Comparison of ENCODE assay signal across 8 mouse cellular contexts in genomic region chr3:117869324-117869715, GRCm38 (mm10). TPM values are rescaled to one million over a fixed set of nuclear protein-coding genes. Genes with fewer than 3 reads are reported as not detected.
DNase-seq lines count a peak whose midpoint lies in the region; ATAC-seq and TF ChIP-seq lines count a peak whose summit lies in the region.

No protein-coding gene starts in this region.

- H3K9ac ChIP-seq in hindbrain, embryonic 15.5 days = peak overlapping the region; percentile 64

- H3K27ac ChIP-seq in gastrocnemius, adult 2 months = peak overlapping the region; percentile 92
- 0 out of 2 replicates have a peak overlapping the region, but pooled peaks have one; percentile 31 for H3K27ac ChIP-seq in bone marrow macrophage, adult 2 months (ENCODE audit: insufficient read depth, low read depth, low read length)
- H3K27ac ChIP-seq in hindbrain, embryonic 15.5 days (replicated peaks) = peak overlapping the region; percentile 73
- H3K27ac ChIP-seq in midbrain, embryonic 10.5 days (replicated peaks) = peak overlapping the region; percentile 86

- peaks cover 5% of the 10 kb centered on the region; the same call in 1 of the 2 replicates for H3K4me1 ChIP-seq in bone marrow macrophage, adult 2 months (ENCODE audit: control insufficient read depth, insufficient read depth, low read length)
- 0 out of 2 replicates have a peak, but pooled peaks cover 5% of the 10 kb centered on the region for H3K4me1 ChIP-seq in hindbrain, embryonic 15.5 days (replicated peaks)
- H3K4me1 ChIP-seq in midbrain, embryonic 10.5 days = peaks cover 14% of the 10 kb centered on the region; the same call in 1 of the 2 replicates

- intact Hi-C loops in gastrocnemius, adult 2 months (cut with DNase I) = no loop called here
- intact Hi-C loops in gastrocnemius, postnatal 36 days (cut with DNase I) = no loop called here
- intact Hi-C loops in left cerebral cortex, postnatal 10 days (cut with DNase I) = no loop called here

- no peak for TF ChIP-seq CTCF in gastrocnemius, adult 2 months (IDR thresholded peaks at IDR 0.05)
- TF ChIP-seq CTCF in bone marrow macrophage, adult 2 months (IDR thresholded peaks at IDR 0.05; ENCODE audit: low read depth, low read length) = no peak

- peak overlapping the region; percentile 86 for H3K4me3 ChIP-seq in gastrocnemius, adult 2 months
- H3K4me3 ChIP-seq in bone marrow macrophage, adult 2 months (ENCODE audit: insufficient read depth, low read length) = peak overlapping the region; percentile 99
- peak overlapping the region; percentile 69 for H3K4me3 ChIP-seq in hindbrain, embryonic 15.5 days
- H3K4me3 ChIP-seq in midbrain, embryonic 10.5 days = peak overlapping the region; percentile 64

- TF ChIP-seq POLR2A in bone marrow macrophage, adult 2 months (IDR thresholded peaks at IDR 0.05; ENCODE audit: borderline replicate concordance, low read depth, low read length) = no peak

- DNase-seq in gastrocnemius, adult 2 months = no peak
- DNase-seq in gastrocnemius, adult 18-20 months (ENCODE audit: low spot score) = no peak
- DNase-seq in midbrain, embryonic 10.5 days (ENCODE audit: low spot score) = no peak
- DNase-seq in gastrocnemius, postnatal 36 days = no peak
- no peak for DNase-seq in left cerebral cortex, postnatal 10 days (ENCODE audit: extremely low spot score in 1 of 2, low spot score in 2 of 2)
- no peak for DNase-seq in right cerebral cortex, postnatal 25 days

- no peaks in the 10 kb centered on the region for H3K27me3 ChIP-seq in hindbrain, embryonic 15.5 days
- H3K27me3 ChIP-seq in midbrain, embryonic 10.5 days (ENCODE audit: low read depth, poor library complexity, severe bottlenecking) = no peaks in the 10 kb centered on the region

- H3K36me3 ChIP-seq in hindbrain, embryonic 15.5 days = no peaks in the 10 kb centered on the region
- no peaks in the 10 kb centered on the region for H3K36me3 ChIP-seq in midbrain, embryonic 10.5 days

- H3K9me3 ChIP-seq in hindbrain, embryonic 15.5 days = no peaks in the 10 kb centered on the region
- no peaks in the 10 kb centered on the region for H3K9me3 ChIP-seq in midbrain, embryonic 10.5 days (replicated peaks)

- peak overlapping the region; percentile 81 for H3K4me2 ChIP-seq in hindbrain, embryonic 15.5 days

- no peak for ATAC-seq in hindbrain, embryonic 15.5 days (ENCODE audit: low FRiP score, low read depth)

- WGBS in hindbrain, embryonic 15.5 days = 25% methylated on average over 2 of the region's 2 CpGs
- WGBS in midbrain, embryonic 10.5 days = 27% methylated on average over 2 of the region's 2 CpGs

RNA-seq across cellular contexts. Expression of gene Snx7, which starts 0.6 kb away (rescaled TPM):
- total RNA-seq in gastrocnemius, adult 2 months (2021) = 1 to 10 TPM; 1.8 to 2.6 TPM
- total RNA-seq in gastrocnemius, adult 18-20 months (2021) = 1 to 10 TPM; 1.8 to 2.7 TPM
- 10.1 and 12.7 TPM in 2 replicates for polyA plus RNA-seq in bone marrow macrophage, adult 2 months (2012; ENCODE audit: insufficient read depth, insufficient read length, missing spikeins)
- 9.4 and 13.1 TPM in 2 replicates for polyA plus RNA-seq in hindbrain, embryonic 15.5 days (2015; fragmentation: Nextera tagmentation; extraction: Ambion mirVana)
- 11.4 and 13.2 TPM in 2 replicates for polyA plus RNA-seq in midbrain, embryonic 10.5 days (2016; fragmentation: Nextera tagmentation; extraction: Ambion mirVana)
- total RNA-seq in gastrocnemius, postnatal 36 days (2021) = 1 to 10 TPM; 2.4 to 2.5 TPM
- 10 to 100 TPM; 38.4 to 39.8 TPM for total RNA-seq in left cerebral cortex, postnatal 10 days (2021)

Comparison
In these comparisons a context has a peak if more than half of its experiments do, and no peak if none do; other contexts are left out.
1. H3K27ac ChIP-seq: peak in every context shown above with its lines; median percentile 92 in gastrocnemius, adult 2 months; 86 in midbrain, embryonic 10.5 days; 73 in hindbrain, embryonic 15.5 days; 31 in bone marrow macrophage, adult 2 months.
2. RNA of gene Snx7, which starts 0.6 kb away (total RNA-seq): 38.4 to 39.8 TPM in left cerebral cortex, postnatal 10 days; 1.8 to 2.7 TPM in gastrocnemius, adult 18-20 months, 1.8 to 2.6 TPM in gastrocnemius, adult 2 months and 2.4 to 2.5 TPM in gastrocnemius, postnatal 36 days; every median in the first group is over 10 times any median in the second.
3. Peak in every context shown above with its lines, with median percentiles within 50 percentile points of each other: H3K4me3 ChIP-seq.